ENCODE assay signal across 8 mouse cellular contexts in genomic region chr12:74009448-74009911, GRCm38 (mm10). TPM values are rescaled to one million over a fixed set of nuclear protein-coding genes. Genes with fewer than 3 reads are reported as not detected.
DNase-seq lines count a peak whose midpoint lies in the region; ATAC-seq and TF ChIP-seq lines count a peak whose summit lies in the region.

No protein-coding gene starts in this region.

- TF ChIP-seq CTCF in hindbrain, postnatal 0 days (IDR thresholded peaks at IDR 0.05; ENCODE audit: low read depth) = peak; percentile 87
- peak; percentile 78 for TF ChIP-seq CTCF in liver, postnatal 0 days (IDR thresholded peaks at IDR 0.05; ENCODE audit: low read depth)

- H3K4me1 ChIP-seq in neural tube, embryonic 15.5 days = peaks cover 5% of the 10 kb centered on the region
- no peaks in the 10 kb centered on the region for H3K4me1 ChIP-seq in hindbrain, postnatal 0 days (ENCODE audit: insufficient read depth, low read length)
- no peaks in the 10 kb centered on the region for H3K4me1 ChIP-seq in liver, postnatal 0 days (ENCODE audit: insufficient read depth)
- 0 out of 2 replicates have a peak, but pooled peaks cover 3% of the 10 kb centered on the region for H3K4me1 ChIP-seq in neural tube, embryonic 14.5 days (ENCODE audit: control insufficient read depth, insufficient read depth, low read length)

- no peak overlapping the region for H3K9ac ChIP-seq in neural tube, embryonic 15.5 days (replicated peaks)
- H3K9ac ChIP-seq in hindbrain, postnatal 0 days (replicated peaks; ENCODE audit: low read length) = no peak overlapping the region
- no peak overlapping the region for H3K9ac ChIP-seq in liver, postnatal 0 days (replicated peaks)
- H3K9ac ChIP-seq in neural tube, embryonic 14.5 days (replicated peaks; ENCODE audit: low read depth, low read length) = no peak overlapping the region

- H3K27ac ChIP-seq in neural tube, embryonic 15.5 days (replicated peaks) = no peak overlapping the region
- no peak overlapping the region for H3K27ac ChIP-seq in hindbrain, postnatal 0 days
- H3K27ac ChIP-seq in liver, postnatal 0 days (ENCODE audit: low read depth) = no peak overlapping the region
- no peak overlapping the region for H3K27ac ChIP-seq in neural tube, embryonic 14.5 days (ENCODE audit: low read depth, low read length)

- no peaks in the 10 kb centered on the region for H3K27me3 ChIP-seq in neural tube, embryonic 15.5 days (replicated peaks)
- H3K27me3 ChIP-seq in hindbrain, postnatal 0 days (ENCODE audit: insufficient read depth, low read length) = no peaks in the 10 kb centered on the region
- no peaks in the 10 kb centered on the region for H3K27me3 ChIP-seq in liver, postnatal 0 days (ENCODE audit: insufficient read depth, low read length)
- H3K27me3 ChIP-seq in neural tube, embryonic 14.5 days (ENCODE audit: control insufficient read depth, insufficient read depth, low read length) = no peaks in the 10 kb centered on the region

- peak; percentile 48 for DNase-seq in neural tube, embryonic 10.5 days (ENCODE audit: extremely low spot score, low spot score)
- DNase-seq in ZHBTc4 (ENCODE audit: low read depth, low spot score) = peak; percentile 76
- DNase-seq in embryo, embryonic 11 days = peak; percentile 75
- peak; percentile 60 for DNase-seq in hindbrain, postnatal 0 days (ENCODE audit: low spot score)
- peak; percentile 42 for DNase-seq in liver, postnatal 0 days
- DNase-seq in spleen, postnatal 14 days (ENCODE audit: low spot score in 2 of 2) = no peak

- no peaks in the 10 kb centered on the region for H3K36me3 ChIP-seq in neural tube, embryonic 15.5 days
- no peaks in the 10 kb centered on the region for H3K36me3 ChIP-seq in hindbrain, postnatal 0 days (ENCODE audit: insufficient read depth, low read length)
- no peaks in the 10 kb centered on the region for H3K36me3 ChIP-seq in liver, postnatal 0 days (replicated peaks; ENCODE audit: insufficient read depth, low read length)
- H3K36me3 ChIP-seq in neural tube, embryonic 14.5 days (ENCODE audit: control insufficient read depth, insufficient read depth, low read length) = no peaks in the 10 kb centered on the region

- H3K4me3 ChIP-seq in neural tube, embryonic 15.5 days (replicated peaks) = no peak overlapping the region
- no peak overlapping the region for H3K4me3 ChIP-seq in hindbrain, postnatal 0 days (ENCODE audit: low read length)
- H3K4me3 ChIP-seq in liver, postnatal 0 days (ENCODE audit: low read depth, low read length) = no peak overlapping the region
- no peak overlapping the region for H3K4me3 ChIP-seq in neural tube, embryonic 14.5 days (ENCODE audit: low read depth, low read length)

- ATAC-seq in neural tube, embryonic 15.5 days (ENCODE audit: low FRiP score) = no peak
- ATAC-seq in hindbrain, postnatal 0 days = peak; percentile 79
- no peak for ATAC-seq in liver, postnatal 0 days
- ATAC-seq in neural tube, embryonic 14.5 days (ENCODE audit: low read depth) = peak; percentile 59; the same call in 1 of the 2 replicates

- 23% methylated on average over 8 of the region's 8 CpGs for WGBS in neural tube, embryonic 15.5 days
- WGBS in hindbrain, postnatal 0 days = 17% methylated on average over 8 of the region's 8 CpGs
- 19% methylated on average over 8 of the region's 8 CpGs for WGBS in liver, postnatal 0 days (ENCODE audit: insufficient replicate concordance)
- 29% methylated on average over 8 of the region's 8 CpGs for WGBS in neural tube, embryonic 14.5 days

- H3K9me3 ChIP-seq in neural tube, embryonic 15.5 days (replicated peaks) = no peaks in the 10 kb centered on the region
- no peaks in the 10 kb centered on the region for H3K9me3 ChIP-seq in hindbrain, postnatal 0 days (ENCODE audit: low read length)
- no peaks in the 10 kb centered on the region for H3K9me3 ChIP-seq in liver, postnatal 0 days (ENCODE audit: low read length)
- no peaks in the 10 kb centered on the region for H3K9me3 ChIP-seq in neural tube, embryonic 14.5 days (ENCODE audit: control insufficient read depth, low read length)

- no peak overlapping the region for H3K4me2 ChIP-seq in neural tube, embryonic 15.5 days
- H3K4me2 ChIP-seq in hindbrain, postnatal 0 days (ENCODE audit: low read depth, low read length) = no peak overlapping the region
- H3K4me2 ChIP-seq in liver, postnatal 0 days (ENCODE audit: low read depth, low read length) = no peak overlapping the region
- H3K4me2 ChIP-seq in neural tube, embryonic 14.5 days (ENCODE audit: low read depth, low read length) = no peak overlapping the region

- TF ChIP-seq EP300 in liver, postnatal 0 days (IDR thresholded peaks at IDR 0.05; ENCODE audit: low read depth) = no peak

RNA-seq across cellular contexts. Expression of gene Syt16, which starts 12.0 kb away (rescaled TPM):
- polyA plus RNA-seq in neural tube, embryonic 15.5 days (2015; fragmentation: Nextera tagmentation; extraction: Ambion mirVana) = 66.3 and 78.5 TPM in 2 replicates
- 70.3 and 90.9 TPM in 2 replicates for total RNA-seq in hindbrain, postnatal 0 days (2014; rRNA removed)
- 65.3 and 67.6 TPM in 2 replicates for polyA plus RNA-seq in hindbrain, postnatal 0 days (2015; fragmentation: Nextera tagmentation; extraction: Ambion mirVana)
- not detected in 2 replicates for polyA plus RNA-seq in liver, postnatal 0 days (2015; fragmentation: Nextera tagmentation; extraction: Ambion mirVana)
- polyA plus RNA-seq in neural tube, embryonic 14.5 days (2014; fragmentation: Nextera tagmentation; extraction: Ambion mirVana) = 90.4 and 95.5 TPM in 2 replicates

RNA-seq across cellular contexts. Expression of gene Snapc1, which starts 45.2 kb away (rescaled TPM):
- polyA plus RNA-seq in neural tube, embryonic 15.5 days (2015; fragmentation: Nextera tagmentation; extraction: Ambion mirVana) = 33.5 and 35.1 TPM in 2 replicates
- total RNA-seq in hindbrain, postnatal 0 days (2014; rRNA removed) = 11.1 and 12.8 TPM in 2 replicates
- polyA plus RNA-seq in hindbrain, postnatal 0 days (2015; fragmentation: Nextera tagmentation; extraction: Ambion mirVana) = 21.4 and 22.9 TPM in 2 replicates
- 3.3 and 3.6 TPM in 2 replicates for polyA plus RNA-seq in liver, postnatal 0 days (2015; fragmentation: Nextera tagmentation; extraction: Ambion mirVana)
- polyA plus RNA-seq in neural tube, embryonic 14.5 days (2014; fragmentation: Nextera tagmentation; extraction: Ambion mirVana) = 38.1 and 41.5 TPM in 2 replicates

Comparison
In these comparisons a context has a peak if more than half of its experiments do, and no peak if none do; other contexts are left out.
1. ATAC-seq: peak in hindbrain, postnatal 0 days (single experiment) and neural tube, embryonic 14.5 days (single experiment); none in neural tube, embryonic 15.5 days (single experiment) and liver, postnatal 0 days (single experiment).
2. DNase-seq: peak in neural tube, embryonic 10.5 days (single experiment), ZHBTc4 (single experiment), embryo, embryonic 11 days (single experiment), hindbrain, postnatal 0 days (single experiment) and liver, postnatal 0 days (single experiment); none in spleen, postnatal 14 days (0 of 2).
3. RNA of gene Syt16, which starts 12.0 kb away (polyA plus RNA-seq): 90.4 to 95.5 TPM in neural tube, embryonic 14.5 days, 66.3 to 78.5 TPM in neural tube, embryonic 15.5 days and 65.3 to 67.6 TPM in hindbrain, postnatal 0 days; not detected in liver, postnatal 0 days; every median in the first group is over 10 times any median in the second.